Mouse (Mus musculus) heart, postnatal 25 days (tissue): ENCODE measurements around the gene Polr1d. TPM values are rescaled to one million over a fixed set of nuclear protein-coding genes. Genes with fewer than 3 reads are reported as not detected.

ENCODE experiments used
- DNase-seq: peaks from one replicate; pipeline ENCODE4 v3.0.0; 2022; ENCODE audit warnings: low spot score
- intact Hi-C: fragments of 180-260 bp; cut with DNase I; formaldehyde crosslinking; loops from one replicate; pipeline ENCODE4 v1.15.1; 2025
- total RNA-seq, 2 experiments: library from RNA; stranded (reverse); gene quantifications; 2 replicates each; pipeline ENCODE4 v1.2.3; 2021

Gene Polr1d
- 10 to 100 TPM; 73.2 to 73.8 TPM for total RNA-seq

DNA sequence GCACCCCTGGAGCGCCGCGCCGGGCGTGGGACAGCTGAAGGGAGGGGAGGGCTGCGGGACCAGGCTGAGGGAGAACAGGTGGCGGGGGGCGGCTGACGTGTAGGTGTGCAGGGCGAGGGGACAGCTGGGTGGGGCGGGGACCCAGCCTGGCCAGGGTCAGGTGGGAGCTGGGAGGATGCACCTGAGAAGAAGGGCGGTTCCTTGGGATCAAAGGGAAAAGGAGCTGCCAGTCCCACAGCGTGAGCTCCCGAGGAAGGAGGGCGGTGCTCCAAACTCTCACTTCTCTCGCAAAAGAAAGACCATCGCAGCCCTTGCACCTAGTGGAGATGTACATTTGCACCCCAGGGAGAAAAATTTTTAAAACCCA is at the start of gene Polr1d:
Polr1d (plus strand) TSS at position 252 of the 367 bp plus-strand sequence.
- intact Hi-C loops = loop anchor here (2.0 to 10.0 kb wide), 2 partner anchors 42 to 242 kb away; partner anchors contain the start of gene Rpl21
- DNase-seq = no peak

DNA sequence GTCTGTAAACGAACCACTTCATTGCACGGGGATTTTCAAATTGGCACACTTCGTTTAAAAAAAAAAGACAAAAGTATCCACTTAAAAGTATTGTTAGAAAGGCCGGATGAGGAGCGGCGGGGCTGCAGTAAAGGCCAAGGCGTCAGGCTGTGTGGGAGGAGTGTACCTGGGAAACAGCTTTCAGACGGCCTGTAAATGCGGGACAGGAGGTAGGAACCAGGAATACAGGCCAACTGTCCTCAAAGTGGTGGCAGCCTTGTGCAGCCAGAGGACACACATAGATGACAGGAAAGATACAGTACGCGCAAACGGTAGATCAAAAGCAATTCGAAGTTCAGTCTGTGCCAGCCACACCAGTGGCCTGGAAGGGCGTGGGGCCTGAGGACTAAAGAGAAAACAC is 45.6 kb upstream of the Polr1d start:
- intact Hi-C loops = no loop called here
- peak; percentile 18 for DNase-seq

DNA sequence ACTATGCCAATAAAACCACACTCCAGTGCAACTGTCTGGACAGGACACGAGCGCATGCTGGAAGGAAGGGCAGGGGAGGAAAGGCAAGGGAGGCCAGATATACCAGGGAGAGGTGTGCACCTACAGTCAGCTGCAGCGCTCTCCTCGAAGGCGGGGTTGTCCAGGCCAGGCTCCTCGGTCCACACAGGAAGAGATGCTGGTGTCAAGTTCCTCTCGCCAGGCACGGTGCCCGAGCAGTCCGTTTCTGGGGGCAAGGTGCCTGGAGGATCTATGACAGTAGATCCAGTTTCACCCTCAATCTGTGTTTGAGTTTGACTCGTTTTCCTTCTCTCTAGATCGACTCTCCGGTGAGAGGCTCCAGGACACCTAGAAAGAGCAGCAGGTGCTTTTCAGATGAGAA is 43.7 kb upstream of the Polr1d start:
- DNase-seq = no peak
- intact Hi-C loops = no loop called here

DNA sequence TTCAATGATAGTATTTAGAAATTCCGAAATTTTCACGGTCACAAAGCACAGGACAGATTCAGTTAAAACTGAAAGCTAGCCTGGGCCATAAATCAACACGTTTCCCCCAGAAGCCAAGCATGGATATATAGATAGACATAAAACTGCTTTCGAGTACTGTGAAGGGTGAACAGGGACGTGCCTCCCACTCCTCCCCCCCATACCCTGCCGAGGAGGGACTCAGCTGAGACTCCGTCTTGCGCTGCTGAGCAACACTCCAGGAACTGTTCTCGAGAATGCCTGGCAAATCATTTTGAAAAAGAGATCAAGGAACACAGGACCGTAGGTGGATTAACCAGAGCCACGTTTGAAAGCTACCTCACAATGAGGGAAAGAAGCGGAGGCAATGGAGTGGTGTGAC is 42.6 kb upstream of the Polr1d start:
- intact Hi-C loops = loop anchor here (2.0 kb wide), 1 partner anchor 43 kb away; the partner anchor contains the start of genes Lnx2 and Polr1d
- DNase-seq = no peak

DNA sequence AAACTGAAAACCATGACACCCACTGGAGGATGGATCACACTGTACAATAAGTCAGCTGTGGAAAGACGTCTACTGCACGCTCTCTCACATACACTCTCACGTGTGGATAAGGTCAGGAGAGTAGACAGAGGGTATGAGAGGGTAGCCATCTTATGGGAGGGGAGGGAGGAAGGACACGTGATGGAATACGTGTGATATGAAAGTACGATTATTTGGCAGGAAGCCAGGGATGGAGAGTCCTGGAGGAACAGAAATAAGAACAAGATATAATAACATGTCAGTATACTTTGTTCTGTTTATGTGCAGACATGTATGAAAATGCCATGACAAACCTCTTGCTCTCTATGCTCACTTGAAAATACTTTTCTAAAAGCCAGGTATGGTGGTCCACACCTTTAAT is 41.5 kb upstream of the Polr1d start:
- intact Hi-C loops = loop anchor here (2.0 kb wide), 1 partner anchor 42 kb away; the partner anchor contains the start of genes Lnx2 and Polr1d
- DNase-seq = no peak

DNA sequence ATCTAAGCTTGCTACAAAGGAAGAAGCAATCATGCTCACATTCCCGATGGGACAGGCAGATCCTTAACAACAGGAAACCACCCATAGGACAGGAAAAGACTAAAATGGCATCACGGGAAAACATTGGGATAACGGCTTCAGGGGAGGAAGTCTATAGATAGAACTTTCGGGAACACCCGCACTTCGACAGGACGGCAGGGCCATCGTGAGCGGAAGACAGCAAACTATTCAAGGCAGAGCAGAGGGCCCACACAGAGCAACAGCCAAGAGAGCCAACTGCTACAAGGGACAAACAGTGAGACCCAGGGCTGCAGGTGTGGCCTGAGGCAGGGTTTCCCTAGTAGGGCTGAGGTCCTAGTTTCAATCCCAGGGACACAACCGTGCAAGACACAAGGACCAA is 40.8 kb upstream of the Polr1d start:
- DNase-seq = peak; percentile 62
- intact Hi-C loops = no loop called here

DNA sequence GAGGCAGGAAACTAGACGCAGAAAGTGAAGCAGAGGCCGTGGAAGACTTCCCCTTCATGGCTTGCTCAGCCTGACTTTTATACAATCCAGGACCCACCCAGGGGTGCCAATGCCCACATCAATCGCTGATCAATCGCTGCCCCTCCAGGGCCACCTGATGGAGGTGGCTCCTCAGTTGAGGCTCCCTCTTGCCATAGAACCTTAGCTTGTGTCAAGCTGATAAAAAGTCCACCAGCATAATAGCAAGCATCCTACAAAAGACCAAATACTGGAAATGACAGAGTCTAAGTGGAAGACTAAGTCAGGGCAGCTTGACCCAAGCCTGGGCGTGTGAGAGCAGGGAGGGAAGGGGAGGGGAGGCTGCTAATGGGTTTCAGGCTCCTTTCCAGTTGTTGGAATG is 40.2 kb upstream of the Polr1d start:
- intact Hi-C loops = no loop called here
- DNase-seq = no peak

DNA sequence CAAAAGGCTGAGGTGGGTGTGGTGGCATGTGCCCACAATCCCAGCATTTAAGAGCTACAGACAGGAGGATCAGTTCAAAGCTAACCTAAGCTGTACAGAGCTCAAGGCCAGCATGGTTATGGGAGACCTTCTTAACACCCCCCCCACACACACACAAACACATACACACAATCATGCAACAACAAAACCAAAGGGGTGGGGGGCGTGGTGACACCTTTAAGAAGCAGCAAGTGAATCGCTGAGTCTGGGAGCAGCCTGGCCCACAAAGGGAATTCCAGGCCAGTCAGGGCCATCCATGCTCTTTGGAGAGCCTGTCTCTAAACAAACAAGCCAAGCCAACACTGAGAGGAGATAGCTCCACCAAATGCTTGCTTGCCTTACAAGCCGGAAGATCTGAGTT is 39.2 kb upstream of the Polr1d start:
- intact Hi-C loops = no loop called here
- no peak for DNase-seq

DNA sequence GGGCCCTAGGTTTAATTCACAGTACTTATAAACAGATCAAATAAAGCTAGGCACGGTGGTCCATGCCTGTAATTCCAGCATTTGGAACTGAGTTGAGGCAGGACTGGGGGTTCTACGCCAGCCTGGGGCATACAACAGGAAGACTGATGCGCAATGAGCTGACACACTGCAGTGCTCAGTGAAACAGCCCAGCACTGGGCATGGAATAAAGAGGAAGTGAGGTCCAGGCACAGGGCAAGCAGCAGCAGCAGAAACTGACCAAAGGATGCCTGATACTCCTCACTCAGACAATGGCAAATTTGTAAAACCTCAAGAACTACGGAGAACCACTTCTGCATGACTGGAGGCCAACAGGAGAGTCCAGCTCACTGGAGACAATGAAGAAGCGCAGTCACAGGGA is 37.5 kb upstream of the Polr1d start:
- intact Hi-C loops = no loop called here
- DNase-seq = no peak

DNA sequence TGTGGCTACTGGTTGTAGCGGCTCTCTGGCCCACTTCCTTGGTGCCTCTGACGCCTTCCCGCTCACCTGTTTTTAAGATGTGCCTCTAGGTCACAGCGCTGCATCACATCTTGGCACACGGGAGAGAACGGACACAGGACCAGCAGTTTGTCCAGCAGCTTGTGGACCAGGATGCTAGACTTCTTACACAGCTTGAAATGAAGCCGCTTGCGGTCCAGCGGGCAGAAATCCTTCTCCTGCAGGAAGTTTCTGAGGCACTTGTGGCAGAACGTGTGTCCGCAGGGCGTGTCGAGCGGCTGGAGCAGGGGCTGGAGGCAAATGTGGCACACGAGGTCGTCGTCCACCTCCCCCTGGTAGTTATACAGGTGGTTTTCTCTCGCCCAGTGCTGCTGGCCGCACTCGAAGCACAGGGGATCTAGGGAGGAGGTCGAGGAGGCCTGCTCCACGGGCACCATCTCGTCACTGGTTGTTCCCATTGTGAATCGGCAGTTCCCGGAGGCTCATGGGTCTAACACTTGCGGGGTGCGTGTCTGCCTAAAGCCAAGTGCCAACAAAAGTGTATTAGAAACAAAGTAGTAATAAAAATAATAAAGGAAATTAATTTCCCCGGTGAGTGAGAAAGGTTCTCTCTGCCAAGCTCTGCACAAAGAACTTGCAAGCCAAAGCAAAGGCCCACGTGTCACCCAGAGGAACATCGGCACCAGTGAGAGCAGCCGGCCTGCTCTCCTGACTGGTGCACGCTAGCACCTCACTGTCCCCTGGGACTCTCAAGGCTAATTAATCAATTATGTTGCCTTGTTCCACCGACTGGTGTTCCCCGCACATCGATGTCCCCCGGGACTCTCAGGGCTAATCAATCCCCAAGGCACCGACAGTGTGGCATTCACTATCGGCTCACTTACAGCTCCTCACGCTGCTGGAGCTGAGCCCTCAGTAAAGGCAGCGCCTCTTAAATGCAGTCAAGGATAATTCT is 34.6 kb upstream of the Polr1d start:
- intact Hi-C loops = loop anchor here (2.0 kb wide), 1 partner anchor 33 kb away; no protein-coding TSS in a partner anchor

DNA sequence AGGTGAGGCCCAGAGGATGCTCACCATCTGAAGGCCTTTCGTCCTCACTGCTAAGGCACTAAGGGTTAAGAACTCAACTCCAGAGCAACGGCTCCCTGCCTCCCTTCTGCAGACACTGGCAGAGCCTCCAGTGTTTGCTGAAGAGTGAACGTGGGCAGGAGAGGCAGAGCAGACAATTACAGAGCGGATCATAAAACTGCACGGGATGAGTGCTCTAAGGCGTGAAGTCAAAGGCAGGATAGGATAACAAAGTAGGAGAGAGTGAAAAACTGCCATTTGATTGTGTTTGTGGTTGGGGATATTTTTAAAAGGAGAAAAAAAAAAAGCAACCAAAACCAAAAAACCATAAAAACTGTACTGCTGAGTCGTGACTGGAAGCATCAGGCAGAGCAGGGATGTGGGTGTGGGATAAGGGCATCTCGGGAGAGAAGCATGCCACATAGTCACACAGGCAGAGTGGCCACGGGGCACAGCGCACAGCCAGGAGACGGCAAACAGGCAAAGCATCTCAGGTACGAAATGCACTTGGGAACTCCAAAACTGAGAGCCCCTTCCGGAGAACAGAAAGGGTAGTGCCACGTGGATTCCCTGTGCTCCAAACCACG is 33.5 kb upstream of the Polr1d start:
- DNase-seq = no peak
- intact Hi-C loops = loop anchor here (2.0 kb wide), 1 partner anchor 31 kb away; no protein-coding TSS in a partner anchor

More for the DNA sequence above, 34.6 kb upstream of the Polr1d start:
- DNase-seq = no peak

DNA sequence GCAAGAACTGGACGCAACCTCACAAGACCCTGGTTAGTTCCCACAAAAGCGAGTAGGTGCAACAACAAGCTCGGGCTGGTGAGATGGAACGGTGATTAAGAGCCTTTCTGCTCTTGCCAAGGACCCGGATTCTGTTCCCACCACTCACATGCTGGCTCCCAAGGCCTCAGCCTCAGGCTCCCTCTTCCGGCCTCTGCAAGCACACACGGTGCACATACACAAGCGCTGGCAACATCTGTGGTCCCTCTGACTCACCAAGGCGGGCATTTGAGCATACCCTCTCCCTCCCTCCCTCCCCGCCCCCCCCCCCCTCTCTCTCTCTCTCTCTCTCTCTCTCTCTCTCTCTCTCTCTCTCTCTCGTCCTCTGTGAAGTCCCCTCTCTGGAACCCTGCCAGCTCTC is 31.5 kb upstream of the Polr1d start:
- intact Hi-C loops = no loop called here
- no peak for DNase-seq

DNA sequence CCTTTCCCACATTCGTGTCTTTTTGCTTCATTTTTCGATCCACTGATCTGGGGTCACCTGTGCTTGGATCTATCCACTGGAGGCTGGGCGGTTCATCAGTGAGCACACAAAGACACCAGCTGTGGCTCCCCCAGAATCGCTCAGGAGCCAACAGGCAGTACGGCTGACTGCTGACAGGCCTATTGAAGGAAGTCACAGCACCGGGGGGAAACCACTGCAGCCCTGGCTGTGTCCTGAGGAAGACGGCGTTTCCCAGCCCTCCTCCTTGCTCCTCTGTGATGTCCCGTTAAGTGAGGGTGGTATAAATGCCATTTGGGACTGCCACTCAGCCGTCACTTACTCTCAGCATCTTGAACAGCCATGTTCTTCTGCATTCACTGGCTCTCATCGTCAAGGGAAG is 30.9 kb upstream of the Polr1d start:
- intact Hi-C loops = no loop called here
- DNase-seq = no peak

DNA sequence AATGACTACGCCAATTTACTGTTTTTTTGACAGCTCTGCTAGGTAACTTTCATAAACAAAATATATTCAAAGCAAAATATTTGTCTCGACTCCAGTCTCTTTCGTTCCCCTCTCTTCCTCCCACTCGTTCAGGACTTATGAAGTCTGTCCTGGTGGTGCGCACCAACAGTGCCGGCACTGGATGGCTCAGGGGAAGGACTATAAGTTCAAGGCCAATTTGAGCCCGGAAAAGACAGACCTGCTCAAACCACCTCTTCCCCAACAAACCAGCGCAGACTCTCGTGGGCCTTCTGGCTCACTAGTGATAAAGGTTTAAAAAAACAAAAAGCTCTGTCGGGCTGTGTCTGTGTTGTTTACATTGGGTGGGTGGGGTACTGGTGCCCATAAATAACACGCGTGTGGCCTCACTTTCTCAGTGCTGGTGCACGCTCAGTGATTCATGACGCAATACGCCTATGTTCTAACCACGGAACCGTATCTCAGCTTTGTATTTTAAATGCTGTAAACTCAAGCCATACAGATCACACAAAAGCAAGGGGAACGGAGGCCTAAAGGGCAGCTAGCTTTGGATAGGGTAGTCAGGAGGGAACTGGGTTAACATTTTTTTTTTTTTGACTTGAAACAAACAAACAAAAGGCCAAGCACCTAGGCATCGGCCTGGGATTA is 27.2 kb upstream of the Polr1d start:
- no peak for DNase-seq
- intact Hi-C loops = no loop called here

DNA sequence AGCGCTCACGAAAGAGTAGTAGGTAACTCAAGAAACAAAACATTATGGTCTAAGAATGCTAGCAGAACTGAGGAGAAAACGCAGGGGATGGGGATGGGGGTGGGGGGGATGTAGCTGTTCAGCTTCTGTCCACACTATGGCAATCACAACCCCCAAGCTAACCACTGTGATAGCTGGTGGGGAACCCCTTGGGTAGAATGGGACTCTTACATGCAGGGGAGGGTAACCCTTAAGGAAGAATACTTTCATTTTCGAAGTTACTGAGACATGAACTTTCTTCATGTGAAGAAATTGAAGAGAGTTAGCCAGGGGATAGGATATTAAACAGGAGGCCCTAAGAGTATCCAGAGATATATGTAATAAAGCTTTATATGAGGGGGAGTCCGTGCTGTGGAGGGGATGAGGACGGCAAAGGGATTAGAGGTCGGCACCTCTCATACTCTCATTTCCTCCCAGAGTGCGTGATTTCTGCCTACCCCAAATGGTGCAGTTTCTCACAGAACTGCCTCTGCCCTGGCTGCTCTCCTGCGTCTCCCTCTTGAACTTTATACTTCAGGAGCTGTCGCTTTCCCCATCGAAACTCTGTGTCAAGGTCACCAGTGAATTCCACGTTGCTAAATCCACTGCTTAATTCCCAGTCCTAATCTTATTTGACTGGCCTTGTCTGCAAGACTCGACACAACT is 25.9 kb upstream of the Polr1d start:
- no peak for DNase-seq
- intact Hi-C loops = no loop called here

DNA sequence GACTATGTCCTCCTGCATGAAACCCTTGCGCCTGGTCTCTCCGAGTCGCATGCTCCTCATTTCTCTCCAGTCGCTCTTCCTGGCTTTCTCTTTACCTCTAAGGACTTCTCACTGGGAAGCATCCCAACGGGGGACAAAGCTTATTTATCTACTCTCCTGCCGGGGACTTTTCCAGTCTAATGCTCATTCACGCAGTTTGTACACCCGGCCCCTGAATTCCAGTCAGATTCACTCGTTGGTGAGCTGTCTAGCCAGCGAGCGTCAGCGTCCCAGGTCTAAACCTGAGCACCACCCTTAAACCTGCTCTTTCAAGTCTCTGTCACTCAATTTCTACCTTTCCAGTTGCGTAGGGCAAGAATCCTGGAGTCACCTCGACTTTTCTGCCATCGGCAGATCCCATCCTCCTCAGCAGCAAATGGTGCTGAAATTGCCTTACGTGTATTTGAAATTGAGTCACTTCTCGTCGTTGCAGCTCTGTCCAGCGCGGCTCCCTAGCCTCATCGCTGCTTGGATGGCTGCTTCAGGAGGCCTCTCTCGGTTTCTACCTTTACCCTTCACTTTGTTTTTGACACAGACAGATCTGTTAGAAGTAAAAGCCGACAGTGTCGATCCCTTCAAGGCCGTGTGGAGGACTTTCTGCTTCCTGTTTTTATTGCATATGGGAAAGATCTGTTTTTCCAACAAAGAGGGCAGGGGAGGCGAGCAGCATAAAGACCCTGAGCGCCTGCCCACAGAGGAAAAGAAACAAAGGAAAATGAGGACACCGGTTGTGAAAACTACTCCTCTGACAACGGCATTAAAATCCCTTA is 25.1 kb upstream of the Polr1d start:
- intact Hi-C loops = no loop called here

DNA sequence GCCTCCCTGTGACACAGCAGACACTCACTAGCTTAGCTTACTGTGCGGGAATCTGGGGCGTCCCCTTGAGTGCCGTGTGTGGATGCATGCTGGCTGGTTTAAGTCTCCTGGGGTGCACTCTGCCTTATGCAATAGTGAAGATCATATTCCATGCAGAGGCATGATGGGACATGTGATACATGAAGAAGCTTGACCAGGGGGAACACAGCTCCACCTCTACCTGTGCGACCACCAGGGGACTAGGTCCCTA is 24.6 kb upstream of the Polr1d start:
- DNase-seq = no peak
- intact Hi-C loops = no loop called here

More for the DNA sequence above, 25.1 kb upstream of the Polr1d start:
- DNase-seq = no peak

DNA sequence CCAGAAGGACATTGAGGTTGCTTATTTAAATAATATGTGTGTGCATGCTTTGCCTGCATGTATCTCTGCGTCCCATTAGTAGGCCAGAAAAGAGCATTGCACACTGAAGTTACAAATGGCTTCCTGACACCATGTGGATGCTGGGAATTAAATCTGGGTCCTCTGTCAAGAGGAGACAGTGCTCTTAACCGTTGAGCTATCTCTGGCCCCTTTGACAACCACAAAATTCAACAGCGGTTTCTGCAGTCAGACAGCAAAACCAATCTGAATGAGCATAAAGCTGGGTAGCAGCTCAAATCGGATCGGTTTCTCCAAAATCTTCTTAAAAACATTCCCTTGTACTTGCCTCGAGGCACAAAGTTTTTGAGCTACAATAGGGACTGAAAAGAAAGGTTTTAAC is 23.8 kb upstream of the Polr1d start:
- DNase-seq = no peak
- intact Hi-C loops = no loop called here

DNA sequence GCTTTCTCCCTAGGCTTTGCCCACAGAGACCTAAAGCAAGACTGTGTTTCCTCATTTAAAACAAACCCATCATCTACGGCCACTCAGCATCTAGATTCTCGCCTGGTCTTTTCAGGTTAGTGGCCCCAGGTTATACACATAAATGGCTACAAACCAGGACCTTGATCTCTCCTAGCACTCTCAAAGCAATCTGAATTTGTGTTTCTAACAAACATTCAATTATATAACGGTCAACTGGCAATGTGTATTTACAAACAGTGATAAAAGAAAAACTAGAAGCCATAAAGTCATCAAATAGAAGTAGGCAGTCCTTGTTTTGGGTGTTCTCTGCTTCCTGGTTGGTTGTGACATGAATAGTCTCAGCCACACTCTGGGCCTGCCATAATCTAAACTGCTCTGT is 23.4 kb upstream of the Polr1d start:
- no peak for DNase-seq
- intact Hi-C loops = no loop called here
